Mouse (Mus musculus): ENCODE data around the gene Srd5a1. TPM values are rescaled to one million over a fixed set of nuclear protein-coding genes. Genes with fewer than 3 reads are reported as not detected.

Gene Srd5a1
- polyA plus RNA-seq (2015; fragmentation: Nextera tagmentation; extraction: Ambion mirVana) = 2.0 and 3.9 TPM in 2 replicates

GRCm38 (mm10) chr13:69611398-69612174, at the start of gene Srd5a1:
TSS of gene Srd5a1 (minus strand) at chr13:69611442.
- H3K27me3 ChIP-seq (ENCODE audit: control insufficient read depth, insufficient read depth, low read depth, low read length) = peaks cover 2% of the 10 kb centered on the region; the same call in 1 of the 2 replicates
- peaks cover 13% of the 10 kb centered on the region for H3K4me1 ChIP-seq (ENCODE audit: control insufficient read depth, low read depth, low read length)
- ATAC-seq (ENCODE audit: low read depth) = peak; percentile 98
- H3K9me3 ChIP-seq (replicated peaks; ENCODE audit: control insufficient read depth, low read length) = no peaks in the 10 kb centered on the region
- peak within 1 kb of the TSS; percentile 72 for H3K27ac ChIP-seq (ENCODE audit: low read length)
- H3K4me3 ChIP-seq (ENCODE audit: low read depth, low read length) = peak within 1 kb of the TSS; percentile 97
- peak within 1 kb of the TSS; percentile 99 for H3K4me2 ChIP-seq (ENCODE audit: low read depth, low read length)
- H3K9ac ChIP-seq (ENCODE audit: low read depth, low read length) = peak within 1 kb of the TSS; percentile 85
- under 1% methylated on average over 68 of the region's 69 CpGs for WGBS (ENCODE audit: insufficient replicate concordance)
- peaks cover 1% of the 10 kb centered on the region; the same call in 1 of the 2 replicates for H3K36me3 ChIP-seq (ENCODE audit: control insufficient read depth, insufficient read depth)

GRCm38 (mm10) chr13:69654508-69654907, 43.3 kb upstream of the Srd5a1 start:
- Histone ChIP-seq H3K9me3 (replicated peaks; ENCODE audit: control insufficient read depth, low read length) (no peaks in the 10 kb centered on the region), H3K4me1 (ENCODE audit: control insufficient read depth, low read depth, low read length) (no peaks in the 10 kb centered on the region), H3K4me3 (ENCODE audit: low read depth, low read length) (no peak overlapping the region), H3K27ac (ENCODE audit: low read length) (no peak overlapping the region), H3K9ac (ENCODE audit: low read depth, low read length) (no peak overlapping the region), H3K27me3 (ENCODE audit: control insufficient read depth, insufficient read depth, low read depth, low read length) (no peaks in the 10 kb centered on the region), H3K4me2 (ENCODE audit: low read depth, low read length) (no peak overlapping the region), H3K36me3 (ENCODE audit: control insufficient read depth, insufficient read depth) (no peaks in the 10 kb centered on the region)
- no peak for ATAC-seq (ENCODE audit: low read depth)
- WGBS (ENCODE audit: insufficient replicate concordance) = 51% methylated on average over 3 of the region's 3 CpGs

- Histone ChIP-seq H3K27me3 (ENCODE audit: control insufficient read depth, insufficient read depth, low read depth, low read length) (no peaks in the 10 kb centered on the region), H3K4me2 (ENCODE audit: low read depth, low read length) (no peak overlapping the region), H3K9ac (ENCODE audit: low read depth, low read length) (no peak overlapping the region), H3K4me3 (ENCODE audit: low read depth, low read length) (no peak overlapping the region), H3K4me1 (ENCODE audit: control insufficient read depth, low read depth, low read length) (peaks cover 2% of the 10 kb centered on the region; the same call in 1 of the 2 replicates), H3K9me3 (replicated peaks; ENCODE audit: control insufficient read depth, low read length) (no peaks in the 10 kb centered on the region), H3K27ac (ENCODE audit: low read length) (no peak overlapping the region), H3K36me3 (ENCODE audit: control insufficient read depth, insufficient read depth) (no peaks in the 10 kb centered on the region)
- 68% methylated on average over 9 of the region's 9 CpGs for WGBS (ENCODE audit: insufficient replicate concordance)
- ATAC-seq (ENCODE audit: low read depth) = no peak
Observed at GRCm38 (mm10) chr13:69646481-69646880, 35.2 kb upstream of the Srd5a1 start.

- Histone ChIP-seq H3K4me1 (ENCODE audit: control insufficient read depth, low read depth, low read length) (peaks cover 2% of the 10 kb centered on the region; the same call in 1 of the 2 replicates), H3K36me3 (ENCODE audit: control insufficient read depth, insufficient read depth) (no peaks in the 10 kb centered on the region), H3K4me3 (ENCODE audit: low read depth, low read length) (no peak overlapping the region), H3K9ac (ENCODE audit: low read depth, low read length) (no peak overlapping the region), H3K27me3 (ENCODE audit: control insufficient read depth, insufficient read depth, low read depth, low read length) (no peaks in the 10 kb centered on the region), H3K27ac (ENCODE audit: low read length) (no peak overlapping the region), H3K4me2 (ENCODE audit: low read depth, low read length) (no peak overlapping the region), H3K9me3 (replicated peaks; ENCODE audit: control insufficient read depth, low read length) (no peaks in the 10 kb centered on the region)
- 55% methylated on average over 13 of the region's 13 CpGs for WGBS (ENCODE audit: insufficient replicate concordance)
- ATAC-seq (ENCODE audit: low read depth) = no peak
Observed at GRCm38 (mm10) chr13:69645694-69646423, 34.6 kb upstream of the Srd5a1 start.

- WGBS (ENCODE audit: insufficient replicate concordance) = 56% methylated on average over 13 of the region's 13 CpGs
- H3K4me2 ChIP-seq (ENCODE audit: low read depth, low read length) = peak overlapping the region; percentile 24; the same call in 1 of the 2 replicates
- H3K4me3 ChIP-seq (ENCODE audit: low read depth, low read length) = no peak overlapping the region
- H3K4me1 ChIP-seq (ENCODE audit: control insufficient read depth, low read depth, low read length) = peaks cover 2% of the 10 kb centered on the region; the same call in 1 of the 2 replicates
- H3K27me3 ChIP-seq (ENCODE audit: control insufficient read depth, insufficient read depth, low read depth, low read length) = no peaks in the 10 kb centered on the region
- no peak overlapping the region for H3K9ac ChIP-seq (ENCODE audit: low read depth, low read length)
- H3K36me3 ChIP-seq (ENCODE audit: control insufficient read depth, insufficient read depth) = 0 out of 2 replicates have a peak, but pooled peaks cover 3% of the 10 kb centered on the region
- no peak overlapping the region for H3K27ac ChIP-seq (ENCODE audit: low read length)
- H3K9me3 ChIP-seq (replicated peaks; ENCODE audit: control insufficient read depth, low read length) = no peaks in the 10 kb centered on the region
- peak; percentile 74 for ATAC-seq (ENCODE audit: low read depth)
Observed at GRCm38 (mm10) chr13:69644427-69645166, 33.4 kb upstream of the Srd5a1 start.

- Histone ChIP-seq H3K27me3 (ENCODE audit: control insufficient read depth, insufficient read depth, low read depth, low read length) (no peaks in the 10 kb centered on the region), H3K4me1 (ENCODE audit: control insufficient read depth, low read depth, low read length) (peaks cover 2% of the 10 kb centered on the region; the same call in 1 of the 2 replicates), H3K36me3 (ENCODE audit: control insufficient read depth, insufficient read depth) (0 out of 2 replicates have a peak, but pooled peaks cover 3% of the 10 kb centered on the region), H3K4me2 (ENCODE audit: low read depth, low read length) (no peak overlapping the region), H3K9me3 (replicated peaks; ENCODE audit: control insufficient read depth, low read length) (no peaks in the 10 kb centered on the region), H3K27ac (ENCODE audit: low read length) (no peak overlapping the region), H3K4me3 (ENCODE audit: low read depth, low read length) (no peak overlapping the region), H3K9ac (ENCODE audit: low read depth, low read length) (no peak overlapping the region)
- ATAC-seq (ENCODE audit: low read depth) = no peak
- 65% methylated on average over 2 of the region's 2 CpGs for WGBS (ENCODE audit: insufficient replicate concordance)
Observed at GRCm38 (mm10) chr13:69643937-69644336, 32.7 kb upstream of the Srd5a1 start.

- Histone ChIP-seq H3K9me3 (replicated peaks; ENCODE audit: control insufficient read depth, low read length) (no peaks in the 10 kb centered on the region), H3K4me1 (ENCODE audit: control insufficient read depth, low read depth, low read length) (peaks cover 2% of the 10 kb centered on the region; the same call in 1 of the 2 replicates), H3K4me3 (ENCODE audit: low read depth, low read length) (no peak overlapping the region), H3K9ac (ENCODE audit: low read depth, low read length) (no peak overlapping the region), H3K27ac (ENCODE audit: low read length) (no peak overlapping the region), H3K4me2 (ENCODE audit: low read depth, low read length) (no peak overlapping the region), H3K27me3 (ENCODE audit: control insufficient read depth, insufficient read depth, low read depth, low read length) (no peaks in the 10 kb centered on the region), H3K36me3 (ENCODE audit: control insufficient read depth, insufficient read depth) (0 out of 2 replicates have a peak, but pooled peaks cover 3% of the 10 kb centered on the region)
- 56% methylated on average over 5 of the region's 5 CpGs for WGBS (ENCODE audit: insufficient replicate concordance)
- no peak for ATAC-seq (ENCODE audit: low read depth)
Observed at GRCm38 (mm10) chr13:69642656-69643216, 31.5 kb upstream of the Srd5a1 start.

- H3K36me3 ChIP-seq (ENCODE audit: control insufficient read depth, insufficient read depth) = 0 out of 2 replicates have a peak, but pooled peaks cover 3% of the 10 kb centered on the region
- no peak overlapping the region for H3K9ac ChIP-seq (ENCODE audit: low read depth, low read length)
- WGBS (ENCODE audit: insufficient replicate concordance) = 56% methylated on average over 3 of the region's 3 CpGs
- no peak overlapping the region for H3K4me2 ChIP-seq (ENCODE audit: low read depth, low read length)
- H3K4me1 ChIP-seq (ENCODE audit: control insufficient read depth, low read depth, low read length) = peaks cover 2% of the 10 kb centered on the region; the same call in 1 of the 2 replicates
- H3K27ac ChIP-seq (ENCODE audit: low read length) = no peak overlapping the region
- H3K27me3 ChIP-seq (ENCODE audit: control insufficient read depth, insufficient read depth, low read depth, low read length) = no peaks in the 10 kb centered on the region
- ATAC-seq (ENCODE audit: low read depth) = no peak
- no peaks in the 10 kb centered on the region for H3K9me3 ChIP-seq (replicated peaks; ENCODE audit: control insufficient read depth, low read length)
- H3K4me3 ChIP-seq (ENCODE audit: low read depth, low read length) = no peak overlapping the region
Observed at GRCm38 (mm10) chr13:69641017-69641416, 29.8 kb upstream of the Srd5a1 start.
